Mouse (Mus musculus) liver, adult 2 months (tissue): ENCODE measurements around the gene Lmntd1. TPM values are rescaled to one million over a fixed set of nuclear protein-coding genes. Genes with fewer than 3 reads are reported as not detected.
A peak's percentile ranks its signal among the peaks of the same experiment; 100 is the strongest.

Experiments
- DNase-seq: peaks from one replicate; pipeline ENCODE4 v3.0.0-alpha.2; 2011; ENCODE audit warnings: low read depth, low spot score; ENCODE audit errors: extremely low read depth
- H3K27ac ChIP-seq: fragments of 200-500 bp; replicated peaks from 2 replicates; pipeline ENCODE4 v1.5.1; 2012; ENCODE audit warnings: low read depth, mild to moderate bottlenecking, control low read depth, inconsistent platforms, low read length; ENCODE audit not compliant: insufficient read depth
- H3K27me3 ChIP-seq: fragments of 200-500 bp; 2 replicates; pipeline ENCODE4 v1.6.1; 2012; ENCODE audit warnings: mild to moderate bottlenecking, moderate library complexity, low read length, inconsistent platforms; ENCODE audit not compliant: control insufficient read depth, insufficient read depth
- H3K36me3 ChIP-seq: fragments of 200-500 bp; 2 replicates; pipeline ENCODE4 v1.6.1; 2012; ENCODE audit warnings: low read length, inconsistent platforms; ENCODE audit not compliant: control insufficient read depth, insufficient read depth
- H3K4me1 ChIP-seq: fragments of 200-500 bp; 2 replicates; pipeline ENCODE4 v1.6.1; 2011; ENCODE audit warnings: low read length; ENCODE audit not compliant: control insufficient read depth, insufficient read depth
- H3K4me3 ChIP-seq: fragments of 200-500 bp; 2 replicates; pipeline ENCODE4 v1.5.1; 2011; ENCODE audit warnings: low read depth, mild to moderate bottlenecking, control low read depth, low read length, moderate library complexity; ENCODE audit not compliant: insufficient read depth
- H3K79me2 ChIP-seq: fragments of 200-500 bp; 2 replicates; pipeline ENCODE4 v1.6.1; 2012; ENCODE audit warnings: inconsistent platforms, mild to moderate bottlenecking, low read length, moderate library complexity; ENCODE audit not compliant: control insufficient read depth, insufficient read depth
- H3K9ac ChIP-seq: fragments of 200-500 bp; 2 replicates; pipeline ENCODE4 v1.6.1; 2012; ENCODE audit warnings: low read depth, mild to moderate bottlenecking, control low read depth, inconsistent platforms, low read length
- CTCF ChIP-seq: fragments of 200-500 bp; IDR thresholded peaks from 2 replicates; pipeline ENCODE4 v1.5.1; 2011; ENCODE audit warnings: low read depth, low read length, control low read depth
- POLR2A ChIP-seq: fragments of 200-500 bp; IDR thresholded peaks from 2 replicates; pipeline ENCODE4 v1.6.1; 2011; ENCODE audit warnings: low read length, control low read depth; ENCODE audit not compliant: insufficient read depth; ENCODE audit errors: extremely low read depth
- WGBS: fragments of 180-500 bp; shearing (Covaris S2); methylation state at CpG from one replicate; pipeline ENCODE4 v1.1.7; 2018; 5-methylcytosine and 5-hydroxymethylcytosine counted together
- polyA plus RNA-seq: library from polyadenylated mRNA; depleted of rRNA; stranded (reverse); fragments of >200 nt; gene quantifications from 2 replicates; pipeline ENCODE4 v1.2.3, GENCODE M21; 2012
- total RNA-seq: library from RNA; depleted of rRNA; stranded (reverse); fragments of >200 nt; gene quantifications from 2 replicates; pipeline ENCODE4 v1.2.3, GENCODE M21; 2014

Gene Lmntd1
- total and polyA plus RNA-seq, 2 experiments = not detected

DNA sequence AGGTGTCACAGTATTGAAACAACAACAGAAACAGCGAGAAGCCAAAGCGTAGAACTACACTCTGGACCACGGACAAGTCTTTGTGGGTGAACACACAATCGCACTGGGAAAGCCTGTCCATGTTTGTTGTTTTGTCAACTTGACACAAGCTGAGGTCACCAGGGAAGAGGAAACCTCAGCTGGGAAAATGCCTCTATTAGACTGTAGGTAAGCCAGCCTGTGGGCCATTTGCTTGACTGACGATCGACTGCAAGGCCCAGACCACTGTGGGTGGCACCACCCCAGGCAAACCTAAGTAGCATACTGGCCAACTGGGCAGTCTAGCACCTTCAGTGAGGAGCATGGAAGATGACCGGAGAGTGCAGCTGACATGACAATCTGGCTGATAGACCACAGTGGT, 112.4 kb downstream of the Lmntd1 start:
- Histone ChIP-seq H3K27me3 (no peaks in the 10 kb centered on the region), H3K27ac (no peak overlapping the region), H3K4me3 (no peak overlapping the region), H3K79me2 (no peaks in the 10 kb centered on the region), H3K36me3 (no peaks in the 10 kb centered on the region), H3K9ac (no peak overlapping the region), H3K4me1 (peaks cover 2% of the 10 kb centered on the region; the same call in 1 of the 2 replicates)
- TF ChIP-seq CTCF (no peak), POLR2A (no peak)
- no peak for DNase-seq
- 96% methylated on average over 7 of the region's 7 CpGs for WGBS

DNA sequence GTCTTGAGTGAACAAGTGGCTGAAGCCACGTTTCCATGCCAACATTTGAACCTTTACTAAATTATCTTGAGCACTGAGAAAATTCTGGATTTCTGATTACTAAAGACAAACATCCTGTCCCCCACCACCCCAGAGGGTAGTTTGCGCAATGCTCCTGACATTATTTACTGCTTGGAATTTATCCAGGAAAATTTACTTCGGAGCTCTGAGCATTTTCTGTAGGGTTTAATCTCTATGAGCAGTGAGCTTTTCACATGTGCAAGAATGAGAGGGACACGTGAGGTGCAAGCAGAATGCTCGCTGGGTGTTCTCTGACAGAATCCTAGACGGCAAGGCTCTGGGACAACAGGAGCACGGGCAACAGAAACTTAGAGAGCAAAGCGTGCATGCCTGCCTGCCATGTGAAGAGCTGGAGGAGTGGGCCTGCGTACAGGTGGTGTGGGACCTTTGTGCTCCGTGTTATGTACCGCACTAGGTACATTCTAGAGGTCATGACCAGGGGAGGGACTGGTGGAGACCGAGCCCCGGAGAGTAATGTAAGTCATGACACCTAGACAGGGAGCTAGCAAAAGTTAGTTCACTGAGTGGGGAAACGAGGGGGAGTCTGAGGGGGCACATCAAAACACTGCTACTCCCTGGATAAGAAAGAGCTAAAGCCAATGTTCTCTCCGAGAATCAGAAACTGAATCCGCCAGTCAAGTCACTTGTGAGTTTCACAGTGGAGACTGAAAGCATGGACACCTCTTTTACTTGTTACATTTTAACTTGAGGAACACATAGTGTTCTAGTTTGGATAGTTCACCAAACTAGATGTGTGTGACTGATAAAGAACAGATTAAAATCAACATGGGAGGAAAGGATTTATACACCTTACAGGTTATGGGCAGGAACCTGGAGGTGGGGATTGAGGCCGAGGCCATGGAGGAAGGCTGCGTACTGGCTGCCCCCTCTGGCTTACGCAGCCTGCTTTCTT, 114.3 kb downstream of the Lmntd1 start:
- peak; percentile 84 for DNase-seq
- H3K9ac ChIP-seq = no peak overlapping the region
- H3K27ac ChIP-seq = no peak overlapping the region
- H3K4me3 ChIP-seq = no peak overlapping the region
- H3K4me1 ChIP-seq = peaks cover 2% of the 10 kb centered on the region; the same call in 1 of the 2 replicates
- TF ChIP-seq CTCF (no peak), POLR2A (no peak)
- no peaks in the 10 kb centered on the region for H3K36me3 ChIP-seq
- WGBS = 33% methylated on average over 19 of the region's 19 CpGs
- H3K79me2 ChIP-seq = no peaks in the 10 kb centered on the region
- H3K27me3 ChIP-seq = no peaks in the 10 kb centered on the region

DNA sequence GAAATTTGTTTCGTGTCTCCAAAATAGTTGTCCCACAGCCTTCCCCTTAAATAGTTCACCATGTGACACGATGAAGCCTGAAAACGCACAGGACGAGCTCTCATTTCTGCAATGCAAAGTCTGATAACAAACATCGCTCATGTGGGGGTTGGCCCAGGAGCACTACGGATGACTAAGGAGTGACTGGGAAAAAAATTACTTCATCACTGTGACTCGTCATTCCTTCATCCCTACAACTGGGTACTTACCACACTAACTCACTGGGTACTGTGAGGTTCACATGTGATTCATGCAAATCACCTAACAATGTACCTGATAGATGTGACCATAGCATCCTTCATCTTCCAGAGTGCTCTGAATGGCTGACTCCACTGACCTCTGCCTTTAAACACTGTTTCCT, 118.4 kb downstream of the Lmntd1 start:
- Histone ChIP-seq H3K4me1 (peaks cover 2% of the 10 kb centered on the region; the same call in 1 of the 2 replicates), H3K79me2 (no peaks in the 10 kb centered on the region), H3K4me3 (no peak overlapping the region), H3K27ac (no peak overlapping the region), H3K9ac (no peak overlapping the region), H3K27me3 (no peaks in the 10 kb centered on the region), H3K36me3 (no peaks in the 10 kb centered on the region)
- 92% methylated on average over 7 of the region's 7 CpGs for WGBS
- TF ChIP-seq CTCF (no peak), POLR2A (no peak)
- no peak for DNase-seq

DNA sequence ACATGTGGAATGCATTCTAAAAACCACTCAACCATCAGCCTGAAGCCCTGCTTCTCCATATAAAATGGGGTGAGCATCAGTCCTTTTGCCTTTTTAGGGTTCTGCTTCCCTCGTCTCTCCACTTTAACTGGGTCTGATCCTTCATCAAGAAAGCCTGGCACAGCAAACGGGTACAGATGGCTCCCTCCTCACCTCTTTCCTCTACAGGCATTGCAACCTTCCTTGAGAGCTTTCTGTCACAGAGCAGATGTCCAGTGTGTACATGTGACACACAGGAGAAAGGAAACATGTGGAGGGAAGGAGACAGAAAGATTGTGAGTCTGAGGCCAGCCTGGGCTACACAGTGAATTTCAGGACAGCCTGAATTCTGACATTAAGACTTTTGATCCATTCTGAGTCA, 125.9 kb downstream of the Lmntd1 start:
- no peaks in the 10 kb centered on the region for H3K27me3 ChIP-seq
- 90% methylated on average over 2 of the region's 2 CpGs for WGBS
- H3K4me1 ChIP-seq = no peaks in the 10 kb centered on the region
- no peaks in the 10 kb centered on the region for H3K79me2 ChIP-seq
- H3K9ac ChIP-seq = no peak overlapping the region
- TF ChIP-seq POLR2A (no peak), CTCF (no peak)
- no peak for DNase-seq
- no peaks in the 10 kb centered on the region for H3K36me3 ChIP-seq
- no peak overlapping the region for H3K27ac ChIP-seq
- no peak overlapping the region for H3K4me3 ChIP-seq

DNA sequence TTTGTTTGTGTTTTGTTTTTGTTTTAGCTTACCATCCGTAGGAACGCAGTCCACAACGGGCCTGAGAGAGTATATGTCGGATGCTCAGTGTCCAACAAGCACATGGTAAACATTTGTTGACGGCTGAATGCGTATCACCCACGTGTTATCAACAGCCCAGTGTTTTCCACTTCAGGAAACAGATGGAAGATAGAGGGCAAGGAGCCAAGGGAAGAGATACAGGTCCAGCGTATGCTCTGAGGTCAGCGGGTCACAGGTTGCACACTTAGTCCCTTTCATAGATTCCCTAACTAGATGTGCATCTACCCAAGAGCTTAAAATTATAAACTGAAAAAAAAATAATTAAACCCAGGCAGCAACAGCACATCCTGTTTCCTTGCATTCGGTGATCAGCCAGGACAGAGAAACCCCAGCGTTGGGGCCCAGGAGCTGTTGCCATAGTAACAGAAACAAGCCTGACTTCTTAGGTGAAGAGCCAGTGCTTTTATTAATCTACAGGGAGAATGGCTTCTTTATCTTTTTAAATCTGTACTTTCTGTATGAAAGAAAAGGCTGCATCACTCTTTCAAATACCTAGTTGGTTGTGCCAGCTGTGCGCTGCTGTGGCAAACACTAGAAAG, 128.0 kb downstream of the Lmntd1 start:
- H3K27ac ChIP-seq = no peak overlapping the region
- no peak overlapping the region for H3K9ac ChIP-seq
- H3K27me3 ChIP-seq = no peaks in the 10 kb centered on the region
- no peaks in the 10 kb centered on the region for H3K36me3 ChIP-seq
- no peak for DNase-seq
- H3K4me1 ChIP-seq = no peaks in the 10 kb centered on the region
- no peak overlapping the region for H3K4me3 ChIP-seq
- 60% methylated on average over 12 of the region's 12 CpGs for WGBS
- H3K79me2 ChIP-seq = no peaks in the 10 kb centered on the region
- TF ChIP-seq CTCF (no peak), POLR2A (no peak)
